Mouse (Mus musculus) cerebellum, postnatal 4 days (tissue): Measurements from ENCODE around the gene Slc15a1.
"Not testable (repeated sequence)": the region's sequence is repeated elsewhere in the genome, so short reads cannot be mapped to it uniquely, and the experiment has no call there.

Experiments used
- DNase-seq, 2 experiments: peaks; one replicate each; pipeline ENCODE4 v3.0.0; 2022; ENCODE audit warnings: low spot score in 2 of 2, mixed read lengths in 1 of 2

Gene Slc15a1

GRCm38 (mm10) chr14:121413726-121414125 lies 91.3 kb downstream of the Slc15a1 start:
- DNase-seq = not testable (repeated sequence)
